10 mouse cellular contexts compared by ENCODE assay signal in genomic region chrX:83674998-83675397, GRCm38 (mm10).
DNase-seq lines count a peak whose midpoint lies in the region; ATAC-seq lines count a peak whose summit lies in the region.
"Had no signal": no experiment of that assay in that cellular context is flagged by ENCODE, and none has a peak within 500 bp of the region (broad histone marks: within the 10 kb centered on the region; RNA-seq: fewer than 3 reads in every experiment).

No protein-coding gene starts in this region.

- no peak for ATAC-seq in inflammation-experienced regulatory T-cells, adult 6 months
- ATAC-seq: hindbrain, embryonic 16.5 days had no signal

- DNase-seq in adrenal gland, postnatal 10 days: peak; percentile 0
- no peak for DNase-seq in adrenal gland, adult 18-20 months (ENCODE audit: low spot score in 2 of 2)
- peak; percentile 31 for DNase-seq in ovary, postnatal 36 days (ENCODE audit: low spot score)
- no peak for DNase-seq in ovary, postnatal 14 days (ENCODE audit: low spot score)
- DNase-seq in lung, adult 18-20 months: peak; percentile 17 to 56
- no peak for DNase-seq in cerebellum, postnatal 10 days
- DNase-seq in frontal cortex, postnatal 25 days (ENCODE audit: low spot score in 2 of 2): no peak
- DNase-seq: thymus, adult 18-20 months had no signal

Comparison
In these comparisons a context has a peak if more than half of its experiments do, and no peak if none do; other contexts are left out.
1. DNase-seq: peak in adrenal gland, postnatal 10 days (single experiment), ovary, postnatal 36 days (single experiment) and lung, adult 18-20 months (2 of 2); none in adrenal gland, adult 18-20 months (0 of 2), ovary, postnatal 14 days (single experiment), cerebellum, postnatal 10 days (0 of 2) and frontal cortex, postnatal 25 days (0 of 2).